Mouse (Mus musculus) left cerebral cortex, adult 8-10 months (tissue): ENCODE measurements around the gene Slc22a14. TPM values are rescaled to one million over a fixed set of nuclear protein-coding genes. Genes with fewer than 3 reads are reported as not detected.

Source experiments
- DNase-seq, 2 experiments: peaks; one replicate each; pipeline ENCODE4 v3.0.0; 2022; ENCODE audit warnings: low spot score in 2 of 2
- total RNA-seq, 4 experiments: library from RNA; stranded (reverse); gene quantifications; 2 replicates each; pipeline ENCODE4 v1.2.4; 2022

Gene Slc22a14
- total RNA-seq, 4 experiments from 2014 or later, result not detected

DNA sequence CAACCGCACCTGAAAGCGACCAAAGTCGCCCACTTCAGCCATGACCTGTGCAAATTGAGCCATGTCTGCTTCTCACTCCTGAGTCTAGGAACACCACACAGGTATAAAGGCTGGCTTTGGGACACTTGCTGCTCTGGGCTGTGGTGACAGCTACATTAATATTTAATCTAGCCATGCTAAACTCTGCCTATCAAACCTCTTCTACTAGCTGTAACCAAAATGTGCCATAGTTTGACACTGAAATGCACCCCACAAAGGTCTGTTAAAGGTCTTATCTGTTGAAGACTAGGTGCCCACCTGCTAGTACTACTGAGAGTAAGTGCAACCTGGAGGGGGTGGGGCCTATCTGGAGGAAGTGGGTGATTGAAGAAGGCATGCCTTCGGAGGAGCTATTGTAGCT is 156.4 kb downstream of the Slc22a14 start, which contains the start of gene Slc22a13:
Gene Slc22a13 (minus strand): TSS at position 101 of the 400 bp plus-strand sequence.
- no peak for DNase-seq

DNA sequence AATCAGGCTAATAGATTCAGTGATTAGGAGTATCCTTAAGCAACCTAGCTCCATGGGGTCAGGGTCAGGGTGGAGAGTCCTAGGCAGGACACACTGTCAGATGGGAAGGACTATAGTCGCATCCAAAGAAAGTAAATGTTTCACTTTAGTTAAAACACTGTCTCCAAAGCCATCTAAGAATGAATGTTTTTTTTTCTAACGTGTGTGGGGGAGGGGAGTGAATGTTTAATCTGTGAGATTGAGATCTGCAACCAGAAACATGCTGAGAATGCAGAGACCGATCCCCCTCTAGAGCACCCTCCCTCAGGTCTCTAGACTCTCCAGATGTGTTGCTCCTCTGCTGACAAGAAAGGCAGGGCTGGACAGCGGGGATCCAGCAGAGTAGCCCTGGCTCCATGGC is 158.2 kb downstream of the Slc22a14 start:
- DNase-seq, result no peak

DNA sequence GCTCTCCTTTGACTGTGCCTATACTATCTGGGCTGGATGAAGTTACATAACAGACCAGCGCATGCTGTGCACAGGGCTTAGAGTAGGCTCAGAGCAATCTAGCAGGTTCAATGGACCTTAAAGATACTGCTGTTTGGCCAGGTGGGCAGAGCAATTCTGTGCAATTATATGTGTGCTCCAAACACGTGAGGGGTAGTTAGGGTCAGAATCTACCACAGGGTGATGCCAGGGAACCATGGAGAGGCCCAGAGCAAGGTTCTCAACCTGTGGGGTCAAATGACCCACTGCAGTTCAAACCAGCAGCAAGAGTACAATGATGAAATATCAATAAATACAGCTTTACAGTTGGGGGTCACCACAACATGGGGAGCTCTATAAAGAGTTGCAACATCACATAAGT is 158.7 kb downstream of the Slc22a14 start:
- no peak for DNase-seq

DNA sequence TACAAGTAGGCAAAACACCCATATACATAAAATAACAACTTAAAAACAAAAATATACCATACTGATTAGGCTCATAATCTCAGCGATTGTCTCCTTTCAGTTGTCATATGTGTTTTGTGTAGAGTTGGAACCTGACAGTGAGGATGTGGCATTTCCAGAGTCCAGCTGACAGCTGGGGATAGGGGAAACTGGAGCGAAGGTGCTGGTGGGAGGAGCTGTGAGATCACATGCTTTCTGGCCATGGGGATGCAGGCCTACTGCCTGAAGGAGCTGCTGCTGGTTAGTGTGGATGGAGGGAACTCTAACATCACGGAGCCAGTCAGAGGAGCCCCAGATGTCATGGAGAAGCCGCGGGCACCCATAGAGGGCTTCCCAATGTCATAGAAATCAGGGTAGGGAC is 159.6 kb downstream of the Slc22a14 start:
- no peak for DNase-seq

DNA sequence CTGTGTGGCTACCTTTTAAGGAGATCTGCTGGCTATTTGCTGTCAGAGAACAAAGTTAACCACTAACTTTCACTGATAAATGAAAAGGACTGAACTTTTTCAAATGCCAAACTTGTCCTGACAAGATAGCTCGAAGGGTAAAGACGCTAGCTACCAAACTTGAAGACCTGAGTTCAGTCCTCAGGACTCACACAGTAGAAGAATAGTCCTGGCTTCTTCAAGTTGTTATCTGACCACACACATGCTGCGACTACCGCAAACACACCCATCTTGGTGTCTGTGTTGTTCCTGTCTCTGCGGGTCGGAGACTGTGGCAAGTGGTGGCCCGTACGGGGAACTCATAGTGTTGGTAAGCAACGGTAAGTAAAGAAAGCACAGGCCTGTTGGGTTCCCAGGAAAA is 161.7 kb downstream of the Slc22a14 start:
- DNase-seq, result no peak

DNA sequence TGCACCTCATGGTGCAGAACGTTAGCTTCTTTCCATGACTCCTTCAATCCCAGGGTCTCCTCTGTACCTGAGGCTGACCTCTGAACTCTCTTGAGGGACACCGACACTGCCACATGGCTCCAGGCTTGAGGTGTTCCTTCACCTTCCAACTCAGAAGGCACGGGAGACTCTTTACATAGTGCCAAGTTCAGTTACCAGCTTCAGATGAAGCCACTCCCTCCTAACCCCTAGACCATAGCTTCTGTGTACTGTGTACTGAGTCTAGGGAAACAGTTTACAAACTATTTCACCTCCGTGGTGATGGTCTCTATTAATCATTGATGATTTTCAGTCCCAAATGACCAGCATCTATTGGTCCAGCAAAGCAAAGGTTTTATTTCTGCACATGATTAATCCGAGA is 163.7 kb downstream of the Slc22a14 start:
- DNase-seq, result no peak

DNA sequence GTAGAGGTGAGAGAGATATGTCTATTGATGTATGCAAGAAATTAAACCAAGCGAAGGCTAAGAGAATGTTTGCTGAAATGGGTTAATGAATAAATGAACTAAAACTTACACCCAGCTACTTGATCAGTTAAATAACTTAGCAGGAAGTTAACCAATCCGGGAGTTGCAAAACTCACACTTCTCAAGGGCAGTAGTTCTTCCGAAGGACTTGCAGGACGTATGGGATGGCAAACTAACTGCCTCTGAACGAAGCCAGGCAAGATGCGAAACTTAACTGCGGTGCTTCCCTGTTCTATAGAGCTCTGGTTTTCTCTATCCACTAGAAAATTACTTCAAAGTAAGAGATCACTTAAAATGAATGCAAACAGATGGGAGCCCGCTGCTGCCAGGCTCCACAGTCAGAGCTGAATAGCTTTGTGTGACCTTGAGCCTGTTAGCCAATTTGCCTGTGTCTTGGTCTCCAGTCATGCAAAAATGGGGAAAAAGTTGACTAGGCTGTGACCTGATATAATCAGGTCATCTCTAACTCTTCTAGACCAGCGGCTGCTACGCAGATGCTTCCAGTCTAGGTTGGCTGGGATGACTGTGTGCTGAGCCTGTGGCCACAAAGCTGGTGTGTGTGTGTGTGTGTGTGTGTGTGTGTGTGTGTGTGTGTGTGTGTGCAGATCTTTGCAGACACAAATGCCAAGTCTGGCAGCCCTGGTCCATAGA is 166.0 kb downstream of the Slc22a14 start:
- no peak for DNase-seq

DNA sequence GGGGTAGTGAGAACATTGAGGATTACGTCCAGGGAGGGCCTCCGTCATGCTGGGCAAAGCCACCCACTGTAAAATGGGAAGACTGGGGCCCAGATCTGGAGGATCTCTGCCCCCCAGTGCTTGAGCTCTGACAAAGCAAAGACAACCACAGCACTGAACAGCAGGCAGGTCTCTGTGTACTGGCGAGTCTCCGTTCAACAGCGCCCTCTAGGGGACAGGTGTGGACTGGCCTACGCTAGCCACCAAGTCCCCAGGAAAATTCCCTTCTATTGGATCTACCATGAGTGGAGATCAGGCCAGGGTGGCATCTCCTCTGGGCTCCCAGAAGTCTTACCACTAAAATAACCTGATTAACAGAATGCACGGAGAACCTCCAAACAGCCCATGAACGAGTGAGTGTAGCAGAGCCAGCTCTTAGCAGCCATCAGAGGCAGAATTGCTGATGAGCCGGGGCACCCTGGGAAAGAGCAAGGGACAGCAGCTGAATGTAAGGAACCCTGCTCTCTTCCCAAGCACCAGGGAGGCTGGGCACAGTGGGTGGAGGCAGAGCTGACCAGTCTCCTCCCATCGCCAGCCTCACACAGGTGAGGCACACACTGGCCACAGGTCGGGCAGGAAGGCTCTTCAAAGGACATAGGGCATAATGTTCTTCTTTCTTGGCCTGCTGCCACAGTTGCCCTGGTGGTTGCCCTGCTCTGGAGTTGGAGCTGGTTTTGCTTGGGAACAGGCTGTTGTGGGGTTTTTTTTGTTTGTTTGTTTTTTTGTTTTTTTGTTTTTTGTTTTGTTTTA is 173.0 kb downstream of the Slc22a14 start:
- DNase-seq, result peak in 1 of 2 experiments; percentile 8

DNA sequence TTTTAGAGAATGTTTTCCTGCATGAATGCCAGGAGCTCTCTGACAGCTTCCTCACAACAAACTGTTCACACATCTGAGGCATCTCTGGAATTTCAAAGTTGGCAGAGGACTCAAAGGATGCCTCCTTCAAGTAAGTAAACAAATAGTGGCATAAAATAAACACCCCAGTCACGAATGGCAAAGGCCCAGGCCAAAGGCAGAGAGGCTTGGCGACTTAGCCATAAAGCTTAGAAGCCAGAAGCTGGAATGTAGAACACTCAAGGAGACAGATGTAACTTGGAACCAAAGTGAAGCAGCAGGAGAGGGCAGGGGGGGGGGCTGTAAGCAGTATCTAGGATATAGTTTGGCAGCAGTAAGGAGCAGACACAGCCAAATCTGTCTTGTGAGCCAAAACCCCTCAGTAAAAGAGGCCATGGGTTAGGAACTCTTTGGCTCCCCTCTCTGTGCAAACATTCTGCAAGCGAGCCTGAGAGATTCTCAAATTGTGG is 184.1 kb downstream of the Slc22a14 start:
- no peak for DNase-seq

DNA sequence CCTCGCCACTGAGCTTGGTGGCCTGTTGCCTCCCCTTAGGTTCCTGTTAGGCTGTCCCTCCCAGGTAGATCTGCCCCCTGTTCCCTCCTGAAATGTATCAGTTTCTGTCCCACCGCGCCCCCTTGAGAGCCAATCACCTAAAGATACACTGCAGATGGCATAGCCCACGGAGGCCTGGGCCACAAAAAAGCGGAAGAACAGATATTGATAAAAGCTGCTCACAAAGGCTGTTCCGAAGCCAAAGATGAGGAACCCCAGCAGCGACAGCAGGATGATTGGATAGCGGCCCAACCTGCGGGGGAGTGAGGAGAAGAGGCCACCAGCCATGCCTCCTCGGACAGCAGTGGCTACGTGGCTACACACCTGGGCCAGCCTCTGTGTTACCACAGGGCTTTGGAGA is 186.1 kb downstream of the Slc22a14 start:
- no peak for DNase-seq

DNA sequence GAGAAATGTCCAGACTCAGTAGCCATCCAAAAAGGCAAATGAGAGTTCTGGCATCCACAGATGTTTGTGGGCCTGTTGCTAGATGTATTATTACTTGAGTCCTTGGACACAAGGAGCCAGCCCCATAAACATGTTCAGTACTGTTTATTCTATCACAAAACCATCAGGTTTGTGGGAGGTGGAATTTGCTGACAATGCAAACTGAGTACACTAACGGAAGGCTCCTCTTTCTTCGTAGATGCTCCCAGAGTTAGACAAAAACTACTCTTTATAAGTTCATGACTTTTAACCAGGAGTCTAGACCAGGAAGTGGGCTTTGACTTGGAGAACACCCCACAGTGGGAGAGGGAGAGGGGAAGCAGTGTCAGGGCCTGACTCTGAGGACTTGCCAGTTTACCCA is 197.7 kb downstream of the Slc22a14 start:
- DNase-seq, result no peak

DNA sequence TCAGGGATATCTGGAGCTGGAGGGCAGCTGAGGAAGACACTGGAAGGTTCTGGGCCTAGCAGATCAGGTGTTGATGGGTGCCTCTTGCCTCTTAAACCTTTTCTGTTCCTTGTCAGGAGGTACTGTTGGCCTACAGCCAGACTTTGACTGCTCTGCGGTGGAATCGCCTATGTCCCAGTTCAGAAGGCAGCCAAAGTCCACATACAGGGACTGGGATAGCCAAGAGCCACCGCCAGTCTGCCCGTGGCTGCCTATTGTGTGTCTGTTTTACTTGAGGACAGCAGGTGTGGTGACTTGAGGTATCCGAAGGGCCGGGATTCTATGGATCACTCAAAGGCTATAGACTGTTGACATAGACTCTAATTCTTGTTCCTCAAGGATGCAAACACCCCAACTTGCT is 199.8 kb downstream of the Slc22a14 start:
- DNase-seq, result no peak

DNA sequence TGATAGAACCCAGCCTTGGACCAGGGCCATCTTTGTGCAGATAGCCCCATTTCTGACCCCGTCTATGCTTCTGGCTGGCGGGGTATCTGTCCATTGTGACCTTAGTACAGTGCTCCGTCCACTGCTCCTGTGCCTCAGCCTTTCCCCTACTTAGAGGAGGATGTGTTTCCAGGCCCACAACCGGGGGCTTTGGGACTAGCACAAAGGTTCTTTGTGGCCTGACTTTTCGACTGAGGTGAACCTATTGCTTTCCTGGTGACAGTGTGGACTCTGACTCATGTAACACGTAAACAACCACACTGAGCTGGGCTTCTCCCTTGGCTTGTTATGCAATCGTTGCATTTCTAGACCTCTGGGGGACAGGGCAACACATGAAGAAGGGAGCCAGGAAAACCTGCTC is 200.6 kb downstream of the Slc22a14 start:
- DNase-seq, result no peak

DNA sequence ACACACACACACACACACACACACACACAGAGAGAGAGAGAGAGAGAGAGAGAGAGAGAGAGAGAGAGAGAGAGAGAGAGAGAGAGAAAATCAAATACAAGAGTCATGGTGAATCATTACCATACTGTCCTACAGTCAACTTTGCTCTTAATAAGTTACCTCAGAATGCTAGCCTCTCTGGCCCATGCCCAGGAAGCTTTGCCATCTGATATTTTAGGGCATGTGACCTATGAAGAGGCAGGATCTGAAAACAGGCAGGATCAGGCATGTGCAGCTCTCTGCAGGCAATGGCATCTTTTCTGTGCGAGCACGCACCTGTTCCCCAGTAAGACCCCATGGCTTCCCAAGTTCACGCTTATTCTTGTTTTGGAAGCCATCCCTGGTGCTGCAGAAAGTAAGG is 204.7 kb downstream of the Slc22a14 start:
- DNase-seq, result no peak

DNA sequence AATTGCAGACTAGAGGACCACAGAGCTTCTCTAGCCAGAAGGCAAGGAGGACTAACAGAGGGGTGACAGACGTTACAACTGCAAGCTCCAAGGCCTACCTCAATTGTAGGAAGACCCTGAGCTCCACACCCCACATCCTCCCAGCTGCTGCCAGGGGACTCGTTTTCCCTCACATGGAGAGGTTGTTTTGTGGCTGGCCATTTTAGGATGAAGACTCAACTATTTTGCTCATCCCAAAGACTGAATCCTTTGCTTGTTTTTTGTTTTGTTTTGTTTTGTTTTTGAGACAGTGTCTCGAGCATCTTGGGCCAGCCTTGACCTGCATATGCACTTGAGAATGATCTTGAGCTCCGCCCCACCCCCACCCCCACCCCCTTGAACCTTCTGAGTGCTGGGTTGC is 206.5 kb downstream of the Slc22a14 start, which contains the start of gene Gm47289:
Gene Gm47289 (plus strand): TSS at position 301 of the 400 bp plus-strand sequence.
- DNase-seq, result no peak

DNA sequence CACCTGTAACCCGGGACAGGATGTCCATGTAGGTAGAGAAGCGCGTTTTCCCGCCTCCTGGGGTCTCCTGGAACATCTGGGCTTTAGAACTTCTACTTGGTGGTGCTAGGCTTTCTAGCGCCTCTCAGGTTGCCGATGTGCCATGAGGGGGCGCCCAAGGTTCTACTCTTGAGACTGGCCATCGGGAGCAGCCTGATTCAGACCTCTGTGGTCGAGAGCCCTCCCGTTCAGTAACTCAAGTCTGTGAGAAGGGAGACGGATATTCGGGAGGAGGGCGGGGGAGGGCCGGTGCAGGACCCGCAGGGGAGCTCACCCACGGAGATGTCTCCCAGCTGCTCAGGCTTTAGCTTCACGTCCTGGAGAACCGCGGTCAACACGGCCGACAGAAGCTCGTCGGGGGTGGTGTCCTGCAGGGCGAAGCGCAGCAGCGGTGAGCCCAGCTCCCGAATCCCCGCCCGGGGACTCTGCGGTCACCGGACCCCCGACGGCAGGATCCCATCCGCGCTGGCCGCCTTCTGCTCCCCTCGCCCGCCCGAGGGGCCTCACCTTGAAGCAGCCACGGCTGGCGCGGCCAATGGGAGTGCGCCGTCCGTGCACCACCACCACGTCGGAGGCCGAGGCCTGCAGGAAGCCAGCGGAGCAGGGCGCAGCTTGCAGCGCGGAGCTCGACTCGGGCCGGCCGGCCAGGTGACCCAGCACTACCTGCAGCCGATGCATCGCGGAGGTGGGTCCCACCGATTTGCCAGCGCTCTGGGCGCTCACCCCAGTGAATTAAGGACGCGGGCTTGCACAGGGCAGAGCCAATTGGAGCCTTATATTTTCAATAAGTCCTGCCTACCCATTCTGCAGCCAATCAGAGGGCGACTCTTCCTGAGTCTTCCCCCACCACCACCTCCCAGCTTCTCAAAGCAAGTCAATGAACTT is 208.8 kb downstream of the Slc22a14 start, which contains the start of gene Acaa1b:
Gene Acaa1b (minus strand): TSS at position 816 of the 924 bp plus-strand sequence.
- DNase-seq, result peak in 1 of 2 experiments; percentile 52

DNA sequence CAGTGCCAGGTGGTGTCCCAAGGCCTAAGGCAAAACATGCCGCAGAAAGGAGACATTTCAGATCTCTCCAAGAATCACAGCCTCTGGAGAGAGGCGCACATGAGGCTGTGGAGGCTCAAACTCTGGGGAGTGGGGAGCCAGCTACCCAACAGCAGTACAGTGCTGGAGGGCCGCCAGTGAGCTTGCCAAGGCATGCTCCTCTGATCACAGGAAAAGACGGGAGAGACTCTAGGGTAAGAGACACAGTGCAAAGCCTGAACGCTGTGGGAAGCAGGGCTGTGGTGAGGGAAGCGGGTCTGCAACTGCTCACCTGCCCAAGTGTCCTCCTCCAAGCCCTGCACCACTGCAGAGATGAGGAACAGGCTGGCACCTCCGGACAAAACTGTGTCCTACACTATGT is 209.5 kb downstream of the Slc22a14 start:
- no peak for DNase-seq

DNA sequence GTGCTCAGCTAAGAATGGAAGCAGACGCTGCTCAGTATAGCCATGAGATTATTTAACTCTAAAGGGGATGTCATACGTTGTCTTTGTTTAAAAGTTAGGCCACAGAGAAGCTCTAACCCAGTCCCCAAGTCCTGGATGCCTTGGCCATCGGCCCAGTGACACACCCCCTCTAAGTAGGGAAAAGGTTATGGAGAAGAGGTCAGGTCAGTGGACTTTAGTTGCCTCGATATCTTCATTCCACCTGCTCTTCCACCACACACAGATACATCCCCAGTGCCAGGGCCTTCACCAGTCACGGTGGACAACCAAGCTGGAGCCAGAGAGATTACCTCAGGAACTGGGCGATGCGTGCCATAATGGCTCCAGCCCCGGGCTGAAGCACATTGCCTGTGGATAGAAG is 209.9 kb downstream of the Slc22a14 start:
- no peak for DNase-seq

DNA sequence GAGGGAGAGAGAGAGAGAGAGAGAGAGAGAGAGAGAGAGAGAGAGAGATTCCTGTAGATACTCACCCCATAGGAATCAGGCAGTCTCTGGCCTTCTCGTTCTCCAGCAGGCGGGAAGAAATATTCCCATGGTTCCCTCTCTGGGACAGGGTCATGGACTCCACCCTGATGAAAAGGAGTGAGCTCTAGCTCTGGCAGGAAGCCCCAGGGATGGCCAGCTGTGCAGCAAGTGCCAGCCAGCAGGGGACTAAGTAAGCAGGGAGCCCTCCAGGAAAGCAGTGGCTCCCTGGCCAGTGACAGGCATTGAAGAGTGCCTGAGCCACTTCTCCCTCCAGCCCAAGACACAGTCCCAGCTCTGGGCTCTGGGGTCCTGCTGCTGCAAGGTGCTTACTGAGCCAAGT is 213.6 kb downstream of the Slc22a14 start:
- no peak for DNase-seq

DNA sequence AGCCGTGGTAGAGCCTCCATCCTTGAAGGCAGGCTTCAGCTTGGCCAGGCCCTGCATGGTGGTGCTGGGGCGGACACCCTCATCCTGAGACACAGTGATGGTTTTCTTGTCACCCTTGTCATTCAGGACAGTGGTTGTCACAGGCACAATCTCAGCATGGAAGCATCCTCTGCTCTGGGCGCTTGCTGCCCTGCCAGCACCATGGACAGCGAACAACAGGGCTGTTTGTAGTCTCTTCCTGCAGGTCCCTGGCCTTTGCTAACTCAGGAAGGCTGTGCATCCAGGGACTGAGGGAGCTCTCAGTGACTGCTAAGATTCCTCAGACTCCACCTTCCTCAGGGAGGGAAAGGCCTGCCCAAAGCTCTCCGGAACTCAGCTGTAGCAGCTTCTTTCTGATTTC is 215.8 kb downstream of the Slc22a14 start:
- no peak for DNase-seq

DNA sequence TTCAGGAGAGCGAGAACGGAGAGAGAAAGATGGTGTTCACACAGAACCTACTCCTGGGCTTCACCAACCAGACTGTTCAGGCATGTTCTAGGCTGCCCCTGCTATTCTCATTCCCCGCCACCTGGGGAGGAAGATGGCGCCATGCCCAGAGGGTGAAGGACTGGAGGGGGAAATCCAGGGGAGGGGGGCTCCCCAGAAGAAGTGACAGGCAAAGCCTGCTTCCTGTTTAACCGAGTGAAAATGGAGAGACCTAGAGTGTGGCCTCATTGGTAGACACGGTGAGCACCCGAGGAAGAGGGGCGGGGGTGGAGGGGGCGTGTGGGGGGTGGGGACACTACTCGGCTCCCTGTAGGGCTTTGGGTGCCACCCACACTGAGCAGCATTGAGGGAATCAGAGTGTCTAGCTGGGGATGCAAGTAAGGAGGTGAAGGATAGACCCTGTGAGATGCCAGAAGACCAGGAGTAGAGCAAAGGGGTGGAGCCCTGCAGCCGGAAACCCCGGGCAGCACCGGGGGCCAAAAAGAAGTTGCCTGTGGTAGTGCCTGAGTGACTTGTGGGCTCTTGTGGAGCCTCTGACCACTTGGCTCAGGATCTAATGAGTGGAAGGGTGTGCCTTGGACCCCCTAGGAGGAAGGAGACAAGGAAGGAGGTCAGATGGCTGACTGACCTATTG is 219.1 kb downstream of the Slc22a14 start:
- no peak for DNase-seq
